Mouse (Mus musculus) splenic B cell, adult 2 months (primary cell): ENCODE measurements around the gene Cacna2d1.

ENCODE experiments used
- DNase-seq: peaks from one replicate; pipeline ENCODE4 v3.0.0-alpha.2; 2011; ENCODE audit warnings: low read depth, low spot score
- H3K27me3 ChIP-seq: 2 replicates; pipeline ENCODE4 v1.6.1; 2012; ENCODE audit warnings: mild to moderate bottlenecking, low read length, moderate library complexity, mixed read lengths; ENCODE audit not compliant: control insufficient read depth, poor library complexity, insufficient read depth, severe bottlenecking
- H3K36me3 ChIP-seq: 2 replicates; pipeline ENCODE4 v1.6.1; 2012; ENCODE audit warnings: mild to moderate bottlenecking, low read length, moderate library complexity, mixed read lengths; ENCODE audit not compliant: control insufficient read depth, poor library complexity, insufficient read depth, severe bottlenecking

Cacna2d1 gene

GRCm38 (mm10) chr5:16063273-16063672 is 128.8 kb downstream of the Cacna2d1 start:
- no peak for DNase-seq
- Histone ChIP-seq H3K27me3 (no peaks in the 10 kb centered on the region), H3K36me3 (no peaks in the 10 kb centered on the region)

GRCm38 (mm10) chr5:16063949-16064348 is 129.5 kb downstream of the Cacna2d1 start:
- Histone ChIP-seq H3K27me3 (no peaks in the 10 kb centered on the region), H3K36me3 (no peaks in the 10 kb centered on the region)
- DNase-seq = no peak

- Histone ChIP-seq H3K36me3 (no peaks in the 10 kb centered on the region), H3K27me3 (no peaks in the 10 kb centered on the region)
- no peak for DNase-seq
Observed at GRCm38 (mm10) chr5:16065816-16066215, 131.3 kb downstream of the Cacna2d1 start.

GRCm38 (mm10) chr5:16082253-16082652 is 147.8 kb downstream of the Cacna2d1 start:
- no peak for DNase-seq
- no peaks in the 10 kb centered on the region for H3K36me3 ChIP-seq
- no peaks in the 10 kb centered on the region for H3K27me3 ChIP-seq

GRCm38 (mm10) chr5:16086979-16087902 is 152.8 kb downstream of the Cacna2d1 start:
- no peaks in the 10 kb centered on the region for H3K36me3 ChIP-seq
- no peak for DNase-seq
- H3K27me3 ChIP-seq = no peaks in the 10 kb centered on the region

- Histone ChIP-seq H3K27me3 (no peaks in the 10 kb centered on the region), H3K36me3 (no peaks in the 10 kb centered on the region)
- DNase-seq = no peak
Observed at GRCm38 (mm10) chr5:16087995-16088394, 153.5 kb downstream of the Cacna2d1 start.

GRCm38 (mm10) chr5:16092540-16092939 is 158.0 kb downstream of the Cacna2d1 start:
- Histone ChIP-seq H3K27me3 (no peaks in the 10 kb centered on the region), H3K36me3 (no peaks in the 10 kb centered on the region)
- DNase-seq = no peak

GRCm38 (mm10) chr5:16093071-16093693 is 158.7 kb downstream of the Cacna2d1 start:
- H3K27me3 ChIP-seq = no peaks in the 10 kb centered on the region
- no peaks in the 10 kb centered on the region for H3K36me3 ChIP-seq
- DNase-seq = no peak

- no peaks in the 10 kb centered on the region for H3K36me3 ChIP-seq
Observed at GRCm38 (mm10) chr5:16095345-16095744, 160.9 kb downstream of the Cacna2d1 start.

GRCm38 (mm10) chr5:16098766-16099165 is 164.3 kb downstream of the Cacna2d1 start:
- Histone ChIP-seq H3K27me3 (no peaks in the 10 kb centered on the region), H3K36me3 (no peaks in the 10 kb centered on the region)
- no peak for DNase-seq

More at GRCm38 (mm10) chr5:16095345-16095744, 160.9 kb downstream of the Cacna2d1 start:
- no peaks in the 10 kb centered on the region for H3K27me3 ChIP-seq
- no peak for DNase-seq

- no peak for DNase-seq
- H3K36me3 ChIP-seq = no peaks in the 10 kb centered on the region
- no peaks in the 10 kb centered on the region for H3K27me3 ChIP-seq
Observed at GRCm38 (mm10) chr5:16101820-16102219, 167.3 kb downstream of the Cacna2d1 start.

- no peak for DNase-seq
- Histone ChIP-seq H3K36me3 (no peaks in the 10 kb centered on the region), H3K27me3 (no peaks in the 10 kb centered on the region)
Observed at GRCm38 (mm10) chr5:16105701-16106100, 171.2 kb downstream of the Cacna2d1 start.

- no peaks in the 10 kb centered on the region for H3K36me3 ChIP-seq
- H3K27me3 ChIP-seq = no peaks in the 10 kb centered on the region
- DNase-seq = no peak
Observed at GRCm38 (mm10) chr5:16110643-16111042, 176.2 kb downstream of the Cacna2d1 start.

- H3K27me3 ChIP-seq = no peaks in the 10 kb centered on the region
- H3K36me3 ChIP-seq = no peaks in the 10 kb centered on the region
- DNase-seq = no peak
Observed at GRCm38 (mm10) chr5:16113879-16114278, 179.4 kb downstream of the Cacna2d1 start.

GRCm38 (mm10) chr5:16121334-16121733 is 186.8 kb downstream of the Cacna2d1 start:
- no peaks in the 10 kb centered on the region for H3K36me3 ChIP-seq
- no peaks in the 10 kb centered on the region for H3K27me3 ChIP-seq
- no peak for DNase-seq
